Mouse (Mus musculus): ENCODE results near the gene Fam19a5. TPM values are rescaled to one million over a fixed set of nuclear protein-coding genes. Genes with fewer than 3 reads are reported as not detected.

Gene Fam19a5
- total RNA-seq, 2 experiments from 2014 or later, result 80.9 to 86.7 TPM

GRCm38 (mm10) chr15:87579861-87580260 is 35.8 kb downstream of the Fam19a5 start:
- intact Hi-C loops (cut with DNase I), result no loop called here
- DNase-seq (ENCODE audit: extremely low spot score in 1 of 2, low spot score in 2 of 2), result no peak

- intact Hi-C loops (cut with DNase I), result no loop called here
- DNase-seq (ENCODE audit: extremely low spot score in 1 of 2, low spot score in 2 of 2), result peak in 1 of 2 experiments; percentile 24
Measured at GRCm38 (mm10) chr15:87583921-87584621, 40.0 kb downstream of the Fam19a5 start.

GRCm38 (mm10) chr15:87590975-87591374 is 46.9 kb downstream of the Fam19a5 start:
- intact Hi-C loops (cut with DNase I), result no loop called here
- DNase-seq (ENCODE audit: extremely low spot score in 1 of 2, low spot score in 2 of 2), result no peak

- intact Hi-C loops (cut with DNase I), result no loop called here
- DNase-seq (ENCODE audit: extremely low spot score in 1 of 2, low spot score in 2 of 2), result no peak
Measured at GRCm38 (mm10) chr15:87596731-87597130, 52.6 kb downstream of the Fam19a5 start.

GRCm38 (mm10) chr15:87597149-87597548 is 53.0 kb downstream of the Fam19a5 start:
- intact Hi-C loops (cut with DNase I), result no loop called here
- DNase-seq (ENCODE audit: extremely low spot score in 1 of 2, low spot score in 2 of 2), result peak; percentile 23 to 46

GRCm38 (mm10) chr15:87597766-87598165 is 53.7 kb downstream of the Fam19a5 start:
- intact Hi-C loops (cut with DNase I), result no loop called here
- DNase-seq (ENCODE audit: extremely low spot score in 1 of 2, low spot score in 2 of 2), result no peak

- no peak for DNase-seq (ENCODE audit: extremely low spot score in 1 of 2, low spot score in 2 of 2)
- intact Hi-C loops (cut with DNase I), result no loop called here
Measured at GRCm38 (mm10) chr15:87598636-87599035, 54.5 kb downstream of the Fam19a5 start.

- intact Hi-C loops (cut with DNase I), result no loop called here
- DNase-seq (ENCODE audit: extremely low spot score in 1 of 2, low spot score in 2 of 2), result no peak
Measured at GRCm38 (mm10) chr15:87603316-87603715, 59.2 kb downstream of the Fam19a5 start.

GRCm38 (mm10) chr15:87605504-87606280 is 61.6 kb downstream of the Fam19a5 start:
- intact Hi-C loops (cut with DNase I), result no loop called here
- DNase-seq (ENCODE audit: extremely low spot score in 1 of 2, low spot score in 2 of 2), result no peak

GRCm38 (mm10) chr15:87606702-87607101 is 62.6 kb downstream of the Fam19a5 start:
- intact Hi-C loops (cut with DNase I), result no loop called here
- peak in 1 of 2 experiments; percentile 59 for DNase-seq (ENCODE audit: extremely low spot score in 1 of 2, low spot score in 2 of 2)

GRCm38 (mm10) chr15:87609236-87609635 is 65.1 kb downstream of the Fam19a5 start:
- DNase-seq (ENCODE audit: extremely low spot score in 1 of 2, low spot score in 2 of 2), result no peak
- intact Hi-C loops (cut with DNase I), result no loop called here

- intact Hi-C loops (cut with DNase I), result loop anchor here (2.0 to 5.0 kb wide), 3 partner anchors 77 to 1028 kb away; no protein-coding TSS in a partner anchor
Measured at GRCm38 (mm10) chr15:87623966-87624609, 80.0 kb downstream of the Fam19a5 start.

GRCm38 (mm10) chr15:87624610-87625091 is 80.6 kb downstream of the Fam19a5 start:
- intact Hi-C loops (cut with DNase I), result loop anchor here (2.0 to 5.0 kb wide), 4 partner anchors 77 to 1028 kb away; no protein-coding TSS in a partner anchor
- DNase-seq (ENCODE audit: extremely low spot score in 1 of 2, low spot score in 2 of 2), result peak in 1 of 2 experiments; percentile 53

More at GRCm38 (mm10) chr15:87623966-87624609, 80.0 kb downstream of the Fam19a5 start:
- DNase-seq (ENCODE audit: extremely low spot score in 1 of 2, low spot score in 2 of 2), result peak; percentile 86 to 93

GRCm38 (mm10) chr15:87625236-87626023 is 81.3 kb downstream of the Fam19a5 start:
- peak; percentile 91 for DNase-seq (ENCODE audit: extremely low spot score in 1 of 2, low spot score in 2 of 2)
- intact Hi-C loops (cut with DNase I), result loop anchor here (2.0 to 5.0 kb wide), 2 partner anchors 337 to 623 kb away; no protein-coding TSS in a partner anchor

GRCm38 (mm10) chr15:87635272-87635671 is 91.2 kb downstream of the Fam19a5 start:
- intact Hi-C loops (cut with DNase I), result no loop called here
- DNase-seq (ENCODE audit: extremely low spot score in 1 of 2, low spot score in 2 of 2), result no peak

- intact Hi-C loops (cut with DNase I), result no loop called here
- DNase-seq (ENCODE audit: extremely low spot score in 1 of 2, low spot score in 2 of 2), result no peak
Measured at GRCm38 (mm10) chr15:87636407-87636806, 92.3 kb downstream of the Fam19a5 start.

- intact Hi-C loops (cut with DNase I), result no loop called here
- no peak for DNase-seq (ENCODE audit: extremely low spot score in 1 of 2, low spot score in 2 of 2)
Measured at GRCm38 (mm10) chr15:87637234-87637633, 93.1 kb downstream of the Fam19a5 start.

- intact Hi-C loops (cut with DNase I), result no loop called here
Measured at GRCm38 (mm10) chr15:87638270-87638669, 94.2 kb downstream of the Fam19a5 start.

More at GRCm38 (mm10) chr15:87638270-87638669, 94.2 kb downstream of the Fam19a5 start:
- DNase-seq (ENCODE audit: extremely low spot score in 1 of 2, low spot score in 2 of 2), result no peak

All from left cerebral cortex, postnatal 10 days (tissue).